Mouse (Mus musculus) v-Abl transformed pro-B cells (cell line): ENCODE data around the gene Zfp292.

Source experiments
- in situ Hi-C, 2 experiments: fragments of 400-800 bp; cut with MboI; formaldehyde crosslinking; loops; one replicate each; pipeline ENCODE4 v1.15.1; 2025; ENCODE audit not compliant: unreplicated experiment in 2 of 2

The Zfp292 gene

DNA sequence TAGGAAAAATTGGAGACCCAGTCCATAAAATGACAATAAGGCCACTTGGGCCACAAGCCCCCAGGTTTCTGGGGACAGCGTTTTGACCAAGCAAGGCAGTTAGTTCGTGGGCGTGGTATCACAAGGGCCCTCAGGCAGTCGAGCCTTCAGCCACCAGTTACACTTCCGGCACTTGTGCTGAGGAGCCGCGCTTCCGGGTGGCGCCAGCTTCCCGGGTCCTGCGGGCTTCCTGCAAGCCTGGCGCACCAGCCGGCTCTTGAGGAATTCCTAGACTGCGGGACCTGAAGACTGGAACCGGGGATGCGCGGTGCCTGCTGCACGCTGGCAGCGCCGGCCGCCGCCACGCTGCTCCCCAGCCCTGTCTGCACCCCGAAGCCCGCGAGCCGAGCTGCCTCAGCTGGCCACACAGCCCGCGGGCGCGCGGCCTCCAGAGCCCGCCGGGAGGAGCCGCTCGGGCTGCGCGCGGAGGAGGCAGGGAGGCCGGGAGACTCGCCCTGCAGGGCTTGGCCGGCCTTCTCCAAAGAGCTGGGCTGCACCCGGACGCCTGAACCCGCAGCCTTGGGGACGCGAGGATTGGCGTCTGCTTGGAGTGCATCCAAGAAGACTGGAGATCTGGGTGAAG, 3.8 kb upstream of the Zfp292 start:
- in situ Hi-C loops: loop anchor here in 1 of 2 experiments (10.0 kb wide), 1 partner anchor 72 kb away; no protein-coding TSS in a partner anchor

DNA sequence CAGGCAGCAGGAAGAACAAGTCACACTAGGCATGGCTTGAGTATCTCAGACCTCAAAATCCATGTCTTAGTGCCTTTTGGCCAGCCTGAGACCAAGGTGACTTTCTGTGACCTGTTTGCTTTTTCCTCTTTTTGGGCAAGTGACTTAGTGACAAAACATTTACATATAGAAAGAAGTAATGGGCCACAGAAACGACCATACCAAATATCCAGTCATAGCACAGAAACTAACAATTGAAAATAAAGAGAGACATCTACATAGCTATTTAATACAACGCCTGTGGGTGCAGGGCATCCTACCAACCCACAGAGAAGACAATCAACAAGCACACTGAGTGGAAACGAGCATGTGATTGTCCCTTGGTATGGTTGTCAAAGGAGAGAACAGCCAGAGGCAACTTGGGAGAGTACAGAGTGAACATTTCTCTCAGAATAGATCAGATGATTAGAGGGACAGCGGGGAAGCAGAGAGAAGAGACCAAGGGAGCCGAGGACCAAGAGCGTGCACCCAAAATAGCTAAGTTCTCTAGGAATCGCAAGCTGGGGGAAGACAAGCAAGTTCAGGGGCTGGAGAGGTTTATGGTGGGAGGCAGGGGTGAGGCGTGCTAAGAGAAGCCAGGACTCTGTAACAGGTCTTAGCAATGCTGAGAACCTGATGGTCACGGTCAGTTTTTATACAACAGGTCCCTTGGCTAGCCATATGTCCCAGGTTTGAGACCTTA, 3.0 kb upstream of the Zfp292 start:
- in situ Hi-C loops: loop anchor here in 1 of 2 experiments (10.0 kb wide), 1 partner anchor 71 kb away; no protein-coding TSS in a partner anchor

DNA sequence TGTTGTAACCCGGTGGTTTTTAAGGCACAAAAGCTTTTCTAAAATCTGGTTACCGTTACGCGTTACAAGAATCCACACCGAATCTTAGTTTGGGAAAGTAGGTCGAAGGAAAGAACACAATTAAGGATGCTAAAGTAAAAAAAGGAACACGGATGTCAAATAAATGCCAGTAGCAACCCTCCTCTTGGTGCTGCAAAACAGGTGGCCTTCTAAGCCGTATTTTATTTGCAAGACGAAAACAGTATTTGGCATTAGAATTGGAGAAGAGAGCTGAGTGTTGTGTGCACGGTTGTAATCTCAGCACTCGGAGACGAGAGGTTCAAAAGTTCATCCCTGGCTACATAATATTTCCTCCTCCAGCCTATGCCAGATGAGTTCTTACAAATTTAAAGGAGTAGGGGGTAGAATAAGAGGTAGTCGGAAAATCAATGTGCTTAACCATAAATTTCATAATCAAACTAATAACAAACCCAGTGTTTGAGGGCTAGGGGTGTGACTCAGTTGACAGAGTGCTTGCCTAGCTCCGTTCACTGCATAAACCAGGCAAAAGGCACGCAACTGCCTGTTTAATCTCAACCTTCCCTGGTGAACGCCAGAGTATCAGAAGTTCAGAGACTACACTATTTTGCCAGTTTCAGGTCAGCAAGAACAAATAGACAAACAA, 738 bp upstream of the Zfp292 start:
- in situ Hi-C loops: loop anchor here in 1 of 2 experiments (10.0 kb wide), 1 partner anchor 69 kb away; no protein-coding TSS in a partner anchor

DNA sequence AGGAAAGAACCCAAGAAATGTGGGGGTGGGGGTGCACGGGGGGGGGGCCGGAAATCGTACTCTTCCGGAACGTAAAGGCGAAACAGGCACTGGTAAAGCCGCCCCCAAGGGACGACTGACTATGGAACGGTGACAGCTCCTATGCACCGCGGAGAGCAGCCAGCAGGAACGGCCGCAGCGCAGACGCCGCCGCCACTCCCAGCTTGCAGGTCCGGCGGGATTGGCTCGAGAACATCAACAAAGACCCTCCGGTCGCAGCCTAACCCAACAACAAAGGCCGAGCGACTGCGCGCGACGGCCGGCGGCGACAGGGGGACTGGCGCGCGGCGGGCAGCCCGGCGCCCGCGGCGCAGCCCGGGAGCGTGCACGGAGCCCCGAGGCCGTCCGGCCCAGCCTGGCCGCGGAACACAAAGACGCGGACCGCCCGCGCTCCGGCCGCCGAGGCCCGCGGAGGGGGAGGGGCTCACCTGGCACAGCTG, 430 bp downstream of the Zfp292 start:
- in situ Hi-C loops: loop anchor here in 1 of 2 experiments (10.0 kb wide), 1 partner anchor 68 kb away; no protein-coding TSS in a partner anchor

DNA sequence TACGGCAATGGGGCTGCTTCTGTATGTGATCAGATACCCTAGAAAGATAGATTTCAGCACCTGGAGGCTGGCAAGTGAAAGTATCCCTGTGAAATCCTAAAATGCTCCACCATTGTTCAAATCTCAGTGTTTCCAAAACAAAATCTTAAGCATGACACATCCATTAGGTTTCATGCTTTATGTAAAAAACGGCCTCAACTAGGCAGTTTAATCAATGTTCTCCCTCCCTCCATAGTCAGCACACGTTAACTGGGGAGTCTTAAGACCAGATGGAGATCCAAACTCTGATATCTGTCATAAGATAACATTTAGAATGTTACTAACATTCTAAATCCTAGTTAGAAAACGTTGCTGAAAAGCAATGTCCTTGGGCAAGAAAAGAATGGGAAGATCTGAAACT, 909 bp downstream of the Zfp292 start:
- in situ Hi-C loops: loop anchor here in 1 of 2 experiments (10.0 kb wide), 1 partner anchor 67 kb away; no protein-coding TSS in a partner anchor

DNA sequence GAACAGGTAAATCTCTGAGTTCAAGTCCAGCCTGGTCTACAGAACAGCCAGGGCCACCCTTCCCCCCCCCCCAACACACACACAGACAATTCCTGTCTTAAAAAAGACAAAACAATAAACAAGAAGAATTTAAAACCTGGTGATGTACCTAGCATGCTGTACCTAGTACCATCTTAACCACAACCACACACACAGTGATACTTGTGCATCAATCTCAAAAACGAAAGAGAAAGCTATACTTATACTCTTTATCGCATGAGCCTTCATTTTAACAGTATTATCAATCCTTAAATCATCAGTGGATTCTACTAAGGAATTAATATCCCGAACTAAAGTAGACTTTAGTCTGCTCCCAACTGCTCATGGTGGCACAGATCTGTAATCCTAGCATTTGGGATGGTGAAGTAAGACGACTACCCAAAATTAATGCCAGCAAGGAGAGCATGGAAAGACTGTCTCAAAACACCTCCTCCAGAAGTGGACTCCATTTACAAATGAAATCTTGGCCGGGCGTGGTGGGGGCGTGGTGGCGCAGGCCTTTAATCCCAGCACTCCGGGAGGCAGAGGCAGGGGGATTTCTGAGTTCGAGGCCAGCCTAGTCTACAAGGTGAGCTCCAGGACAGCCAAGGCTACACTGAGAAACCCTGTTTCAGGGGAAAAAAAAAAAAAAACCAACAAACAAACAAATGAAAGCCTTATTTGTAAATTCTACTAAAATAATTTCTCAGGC, 1.7 kb downstream of the Zfp292 start:
- in situ Hi-C loops: loop anchor here in 1 of 2 experiments (10.0 kb wide), 1 partner anchor 66 kb away; no protein-coding TSS in a partner anchor

DNA sequence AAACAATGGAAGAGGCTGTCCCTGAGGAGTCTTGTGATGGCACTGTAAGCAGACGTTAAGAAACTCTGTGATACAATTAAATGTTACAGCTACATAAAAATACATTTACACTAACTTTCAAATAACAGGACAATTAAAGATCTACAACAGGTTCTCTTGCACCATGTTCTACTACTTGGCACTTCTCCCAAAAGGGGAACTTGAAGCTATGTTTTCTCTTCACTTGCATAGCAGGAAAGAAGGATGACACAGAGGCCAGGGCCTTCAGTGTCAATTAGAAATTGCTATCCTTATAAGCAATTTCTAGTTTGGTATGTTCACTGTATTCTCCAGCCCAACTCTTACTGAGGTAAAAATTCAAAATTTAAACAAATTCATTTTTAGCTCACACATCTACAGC, 8.5 kb downstream of the Zfp292 start:
- in situ Hi-C loops: no loop called here

DNA sequence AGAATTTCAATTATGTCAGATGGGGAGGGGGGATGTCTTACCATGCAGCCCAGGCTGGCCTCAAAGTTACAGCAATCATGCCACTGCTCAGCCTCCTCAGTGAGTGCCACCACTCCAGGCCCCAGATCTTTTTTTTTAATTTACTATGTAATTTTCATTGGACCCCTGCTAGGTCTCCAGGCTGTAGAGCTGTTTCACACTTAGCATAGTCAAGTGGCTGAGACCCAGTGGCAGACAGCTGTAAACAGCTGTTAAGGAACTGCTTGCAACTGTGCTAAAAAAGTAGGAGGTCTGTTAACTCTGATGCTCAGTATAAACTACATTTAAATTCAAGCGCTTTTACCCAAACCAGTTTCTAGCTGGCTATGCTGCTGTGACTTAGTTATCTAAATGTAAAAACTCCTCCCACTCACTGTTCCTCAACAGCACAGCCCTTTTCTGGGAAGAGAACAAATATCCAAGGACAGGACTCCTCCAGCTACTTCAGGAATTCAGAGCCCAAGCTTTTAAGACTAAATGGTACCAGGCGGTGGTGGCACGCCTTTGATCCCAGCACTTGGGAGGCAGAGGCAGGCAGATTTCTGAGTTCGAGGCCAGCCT, 9.8 kb downstream of the Zfp292 start:
- in situ Hi-C loops: no loop called here

DNA sequence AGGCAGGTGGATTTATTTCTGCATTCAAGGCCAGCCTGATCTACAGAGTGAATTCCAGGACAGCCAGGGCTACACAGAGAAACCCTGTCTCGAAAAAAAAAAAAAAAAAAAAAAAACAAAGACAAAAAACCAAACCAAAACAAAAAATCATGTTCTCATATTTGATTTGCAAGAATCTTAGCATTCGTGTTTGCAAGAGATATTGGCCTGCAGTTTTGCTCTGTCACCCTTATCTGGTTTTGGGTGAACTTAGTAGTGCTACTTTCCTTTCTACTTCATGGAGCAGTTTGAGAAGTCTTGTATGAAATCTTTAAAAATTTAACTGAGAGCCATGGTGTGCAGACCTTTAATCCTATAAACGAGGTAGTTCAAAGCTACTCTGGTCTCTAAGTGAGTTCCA, 12.9 kb downstream of the Zfp292 start:
- in situ Hi-C loops: no loop called here

DNA sequence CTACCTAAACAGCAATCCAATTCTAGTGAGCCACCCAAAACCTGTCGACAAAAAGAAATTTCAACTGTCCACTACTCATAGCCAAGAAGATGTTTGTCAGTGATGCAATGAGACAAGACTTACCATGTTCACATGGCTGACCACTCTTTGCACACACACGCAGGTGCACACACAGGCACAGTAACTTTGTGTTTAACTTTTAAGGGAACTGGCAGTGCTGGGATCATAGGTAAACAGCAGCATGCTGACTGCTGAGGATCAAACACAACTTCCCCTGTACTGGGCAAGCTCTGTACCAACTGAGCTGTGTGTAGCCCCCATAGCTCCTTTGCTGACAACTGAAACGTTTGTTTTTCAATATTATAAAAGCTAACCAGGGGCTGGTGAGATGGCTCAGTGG, 21.3 kb downstream of the Zfp292 start:
- in situ Hi-C loops: no loop called here

DNA sequence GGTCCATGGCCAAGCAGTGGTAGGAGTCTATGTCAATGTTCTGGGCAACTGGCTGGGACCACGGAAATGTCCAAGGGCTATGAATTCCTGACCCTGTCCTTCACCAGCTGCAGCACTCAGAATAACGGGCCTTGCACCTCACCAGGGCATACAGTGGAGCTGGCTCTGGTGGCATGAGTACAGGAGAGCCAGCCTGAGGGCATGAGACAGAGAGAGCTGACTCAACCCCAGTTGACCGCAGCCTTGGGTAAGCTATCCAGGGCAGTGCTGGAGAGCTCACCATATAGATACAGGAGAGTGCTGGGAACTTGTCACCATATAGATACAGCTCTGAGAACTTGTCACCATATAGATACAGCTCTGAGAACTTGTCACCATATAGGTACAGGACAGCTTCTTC, 23.3 kb downstream of the Zfp292 start:
- in situ Hi-C loops: no loop called here

DNA sequence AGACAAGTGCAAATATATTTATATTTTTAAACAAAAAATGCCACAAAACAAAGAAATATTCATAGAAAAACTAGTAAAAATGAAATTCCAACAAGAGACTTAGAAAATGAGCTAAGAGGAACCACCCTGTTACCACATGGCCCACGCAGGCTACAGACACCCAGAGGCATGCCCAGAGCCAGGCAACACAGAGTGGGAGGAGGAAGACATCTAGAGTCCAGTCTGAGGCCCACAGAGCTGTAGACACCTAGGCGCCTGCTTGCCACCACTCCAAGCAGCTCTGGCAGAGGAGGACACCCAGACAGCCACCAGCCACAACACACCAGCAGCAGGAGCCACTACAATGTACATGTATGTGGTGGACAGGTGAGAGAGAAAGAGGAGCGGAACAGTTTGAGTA, 23.9 kb downstream of the Zfp292 start:
- in situ Hi-C loops: no loop called here

DNA sequence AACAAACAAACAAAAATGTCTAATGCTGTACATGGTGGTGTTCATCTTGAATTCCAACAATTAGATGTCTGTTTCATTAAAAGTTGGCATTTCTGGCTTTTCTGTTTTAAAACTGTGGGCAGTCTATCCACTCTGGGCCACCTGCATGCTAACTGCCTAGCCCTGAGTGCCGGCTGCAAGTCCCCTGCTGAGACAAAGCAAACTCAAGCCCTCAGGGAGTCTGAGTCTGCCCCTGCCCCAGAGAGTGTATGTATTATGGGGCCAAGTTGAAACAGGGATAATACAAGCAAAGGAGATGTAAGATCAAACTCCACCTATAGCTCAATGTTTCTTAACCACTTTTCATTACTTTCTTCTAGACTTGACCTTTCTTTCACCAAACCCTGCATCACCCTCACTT, 26.8 kb downstream of the Zfp292 start:
- in situ Hi-C loops: no loop called here

DNA sequence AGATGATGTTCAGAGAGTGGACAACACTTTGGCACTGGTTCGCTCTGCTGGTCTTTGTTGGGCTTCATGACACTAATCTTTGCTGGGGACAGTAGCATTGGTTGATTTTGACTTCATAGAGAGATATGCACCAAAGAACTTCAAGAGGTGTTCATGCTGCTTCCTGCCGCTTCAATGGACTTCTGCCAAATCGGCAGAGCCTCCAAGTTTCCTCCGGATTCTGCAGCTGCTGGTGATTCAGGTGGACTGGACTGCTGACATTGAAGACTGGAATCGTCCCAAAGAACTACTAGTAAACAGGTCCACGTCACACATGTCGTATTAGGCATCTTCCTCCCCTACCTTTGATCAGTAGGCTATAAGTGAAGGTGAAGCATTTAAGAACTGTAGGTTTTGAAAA, 30.7 kb downstream of the Zfp292 start:
- in situ Hi-C loops: no loop called here

DNA sequence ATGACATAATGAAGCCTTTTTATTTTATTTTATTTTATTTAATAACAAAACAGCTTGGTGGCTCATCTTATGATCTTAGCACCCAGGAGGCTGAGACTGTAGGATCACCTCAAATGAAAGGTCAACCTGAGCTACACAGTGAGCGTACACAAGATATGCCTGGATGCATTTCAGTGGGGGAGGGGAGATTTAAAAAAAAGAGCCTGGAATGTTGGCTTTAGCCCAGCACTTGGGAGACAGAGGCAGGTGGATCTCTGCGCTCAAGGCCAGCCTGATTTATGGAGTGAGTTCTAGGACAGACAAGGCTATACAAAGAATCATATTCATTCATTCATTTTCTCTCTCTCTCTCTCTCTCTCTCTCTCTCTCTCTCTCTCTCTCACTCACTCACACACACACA, 32.6 kb downstream of the Zfp292 start:
- in situ Hi-C loops: no loop called here

DNA sequence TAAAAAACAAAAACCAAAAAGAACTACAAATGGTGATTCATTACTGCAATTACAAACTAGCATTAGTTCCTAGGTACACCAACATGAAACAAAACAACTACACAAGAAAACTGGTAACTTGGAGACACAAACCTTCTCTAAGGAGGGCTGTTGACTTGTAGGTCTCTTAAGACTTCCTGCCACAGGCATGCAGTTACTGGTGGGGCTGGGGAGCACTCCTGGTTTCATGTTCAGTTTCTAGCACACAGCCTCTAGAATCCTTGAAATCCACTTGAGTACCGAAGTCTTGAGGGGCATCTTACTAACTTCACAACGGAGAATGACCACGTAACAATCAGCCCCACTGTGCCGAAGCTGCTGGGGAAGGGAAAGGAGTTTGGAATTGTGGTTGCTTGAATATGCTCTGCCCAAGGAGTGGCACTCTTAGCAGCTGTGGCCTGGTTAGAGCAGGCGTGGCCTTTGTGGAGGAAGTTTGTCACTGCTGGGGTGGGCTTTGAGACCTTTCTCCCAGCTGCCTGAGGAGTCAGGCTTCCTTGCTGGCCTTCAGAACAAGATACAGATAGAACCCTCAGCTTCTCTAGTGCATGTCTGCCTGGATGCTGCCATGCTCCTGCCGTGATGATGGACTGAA, 35.0 kb downstream of the Zfp292 start:
- in situ Hi-C loops: no loop called here

DNA sequence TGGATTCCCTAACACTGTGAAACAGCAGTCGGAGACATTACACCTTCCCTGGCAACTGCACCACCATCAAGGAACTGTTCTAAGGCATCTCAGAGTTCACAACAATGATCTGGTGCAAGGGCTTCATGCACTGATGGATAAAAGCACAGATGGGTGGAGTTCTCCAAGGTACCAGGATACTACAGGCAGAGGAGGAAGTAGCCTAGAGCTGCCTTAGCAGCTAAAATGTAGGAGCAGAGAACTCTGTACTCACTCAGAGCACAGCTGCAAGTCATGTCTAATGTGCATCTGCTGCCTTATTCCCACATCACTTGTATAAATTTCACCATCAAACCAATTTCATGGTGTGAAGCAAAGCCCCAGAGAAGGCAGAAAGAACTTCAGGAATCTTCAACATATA, 38.9 kb downstream of the Zfp292 start:
- in situ Hi-C loops: no loop called here

DNA sequence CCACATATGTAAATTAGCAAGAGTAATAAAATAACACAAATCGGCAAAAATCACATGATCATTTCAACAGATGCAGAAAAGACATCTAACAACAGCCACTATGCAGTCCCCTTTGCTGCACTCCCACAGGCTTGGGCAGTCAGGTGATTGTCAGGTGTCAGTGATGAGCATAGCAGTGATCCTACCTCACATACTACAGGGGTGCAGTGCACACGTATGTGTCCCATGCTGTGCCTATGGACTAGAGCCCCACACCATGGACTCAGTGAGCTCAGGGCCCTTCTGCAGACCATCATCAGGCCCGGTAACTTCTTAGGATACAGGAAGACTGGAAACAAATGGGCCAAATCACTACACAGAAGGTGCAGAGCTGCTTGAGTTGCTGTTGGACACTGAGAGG, 39.9 kb downstream of the Zfp292 start:
- in situ Hi-C loops: no loop called here

DNA sequence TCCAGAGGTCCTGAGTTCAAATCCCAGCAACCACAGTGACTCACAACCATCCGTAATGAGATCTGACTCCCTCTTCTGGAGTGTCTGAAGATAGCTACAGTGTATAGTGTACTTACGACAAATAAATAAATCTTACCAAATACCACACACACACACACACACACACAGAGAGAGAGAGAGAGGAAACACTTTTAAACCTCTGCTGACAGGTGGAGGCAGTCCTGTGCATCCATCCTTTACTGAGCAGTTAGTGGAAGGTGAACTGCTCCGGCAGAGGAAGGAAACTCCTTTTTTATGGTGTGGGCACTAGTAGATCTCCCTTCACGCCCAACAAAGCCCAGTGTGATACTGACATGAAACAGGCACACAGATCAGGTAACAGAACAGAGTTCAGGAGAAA, 51.3 kb downstream of the Zfp292 start:
- in situ Hi-C loops: no loop called here

DNA sequence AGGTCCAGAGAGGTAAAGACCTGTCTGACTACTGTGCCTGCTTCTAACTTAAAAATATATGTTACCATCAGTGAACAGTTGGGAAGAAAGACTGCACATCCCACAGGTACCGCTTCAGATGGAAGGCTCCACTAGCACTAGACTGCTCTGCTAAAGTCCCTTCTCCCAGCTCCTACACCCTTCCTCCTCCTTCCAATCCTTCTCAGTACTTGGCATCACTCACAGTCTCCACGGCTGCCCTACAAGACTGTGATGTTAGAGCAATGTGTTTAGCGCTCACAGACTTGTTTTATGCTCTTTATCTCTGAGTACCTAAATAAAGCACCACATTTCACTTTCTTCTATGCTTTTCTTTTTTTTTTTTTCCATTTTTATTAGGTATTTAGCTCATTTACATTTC, 53.3 kb downstream of the Zfp292 start:
- in situ Hi-C loops: no loop called here
